ENCODE assay signal across 10 mouse cellular contexts in the genomic region with DNA sequence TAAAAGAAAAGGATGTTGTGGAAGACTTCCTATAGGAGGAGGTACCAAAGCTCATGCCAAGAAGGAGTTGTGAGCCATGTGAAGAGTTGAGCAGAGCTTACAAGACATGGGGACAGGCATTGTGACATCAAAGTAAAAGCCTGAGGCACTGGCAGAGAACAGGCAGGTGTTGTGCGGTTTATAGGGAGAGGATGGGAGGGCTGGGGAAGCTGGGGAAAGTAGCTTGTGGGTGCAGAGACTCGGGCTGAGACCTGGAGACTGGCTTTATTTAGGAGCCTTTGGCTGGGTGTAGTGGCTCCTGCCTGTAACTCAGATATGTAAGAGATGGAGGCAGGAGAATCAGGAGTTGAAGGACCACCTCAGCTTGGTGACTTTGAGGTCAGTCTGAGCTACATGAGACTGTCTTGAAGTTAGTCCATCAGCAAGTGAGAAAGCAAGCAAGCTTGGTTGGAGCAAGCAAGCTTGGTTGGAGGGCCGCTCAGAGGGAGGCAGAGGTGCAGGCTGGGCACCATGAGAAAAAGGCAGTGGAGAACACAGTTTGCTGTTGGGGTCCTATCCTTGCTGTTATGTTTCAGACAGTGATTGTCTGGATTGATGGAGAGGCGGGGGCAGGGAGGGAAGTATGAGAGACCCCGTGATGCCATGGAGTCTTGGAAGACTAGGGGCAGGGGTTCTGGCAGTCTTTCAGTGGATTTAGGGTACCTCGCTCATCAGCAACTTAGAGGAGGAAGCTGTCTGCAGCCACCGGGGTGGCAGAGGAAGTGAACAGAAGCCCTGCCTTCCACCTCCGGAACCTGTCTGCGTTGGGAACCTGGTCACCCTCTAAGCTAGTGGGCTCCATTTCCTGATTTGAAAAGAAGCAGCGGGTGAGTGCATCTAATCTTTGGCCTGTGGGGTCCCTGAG. TPM values are rescaled to one million over a fixed set of nuclear protein-coding genes. Genes with fewer than 3 reads are reported as not detected.
DNase-seq lines count a peak whose midpoint lies in the region; ATAC-seq and TF ChIP-seq lines count a peak whose summit lies in the region.
"Had no signal": no experiment of that assay in that cellular context is flagged by ENCODE, and none has a peak within 500 bp of the region (broad histone marks: within the 10 kb centered on the region; RNA-seq: fewer than 3 reads in every experiment).

A gene (plus strand): TSS at position 61 of the 904 bp plus-strand sequence.

- no peak for TF ChIP-seq CTCF in MEL (IDR thresholded peaks at IDR 0.05 in 2 of 3, conservative IDR thresholded peaks at IDR 0.05 in 1 of 3; ENCODE audit: control insufficient read depth in 1 of 3, insufficient read depth in 1 of 3, low read depth in 2 of 3, low read length in 3 of 3, poor library complexity in 1 of 3, severe bottlenecking in 1 of 3)
- no peak for TF ChIP-seq CTCF in liver, embryonic 14.5 days (IDR thresholded peaks at IDR 0.05; ENCODE audit: low read depth)
- no peak for TF ChIP-seq CTCF in spleen, adult 2 months (IDR thresholded peaks at IDR 0.05; ENCODE audit: extremely low read depth, insufficient read depth, insufficient read length, insufficient replicate concordance)

- no peaks in the 10 kb centered on the region for H3K36me3 ChIP-seq in heart, embryonic 16.5 days (ENCODE audit: control insufficient read depth, insufficient read depth)
- peaks cover 4 to 5% of the 10 kb centered on the region in 2 experiments; a peak in 3 of 4 replicates for H3K36me3 ChIP-seq in MEL (ENCODE audit: control insufficient read depth in 1 of 2, insufficient read depth in 2 of 2, low read length in 2 of 2)
- H3K36me3 ChIP-seq in liver, embryonic 14.5 days (replicated peaks; ENCODE audit: control insufficient read depth, insufficient read depth, low read depth): no peaks in the 10 kb centered on the region
- peaks cover 14% of the 10 kb centered on the region for H3K36me3 ChIP-seq in spleen, adult 2 months (ENCODE audit: control insufficient read depth, insufficient read depth, low read length)

- H3K79me2 ChIP-seq in MEL (ENCODE audit: control insufficient read depth, insufficient read depth, low read length, poor library complexity): peaks cover 20% of the 10 kb centered on the region

- DNase-seq in heart, postnatal 25 days (ENCODE audit: low spot score): no peak
- peak; percentile 82 for DNase-seq in MEL (ENCODE audit: low read depth, low spot score)
- no peak for DNase-seq in liver, embryonic 14.5 days (ENCODE audit: low read depth in 3 of 3, low spot score in 3 of 3)
- peak in 1 of 2 experiments; percentile 69 for DNase-seq in spleen, adult 2 months (ENCODE audit: low read depth in 1 of 2, low spot score in 2 of 2)
- no peak for DNase-seq in right cerebral cortex, adult 18-20 months
- DNase-seq in ovary, postnatal 10 days (ENCODE audit: low spot score): no peak
- DNase-seq in embryo, embryonic 10.5 days (ENCODE audit: low spot score): no peak
- DNase-seq: kidney, adult 9 months; lung, embryonic 14.5 days had no signal

- 69% methylated on average over 10 of the region's 10 CpGs for WGBS in heart, embryonic 16.5 days
- 31% methylated on average over 10 of the region's 10 CpGs for WGBS in liver, embryonic 14.5 days (ENCODE audit: insufficient replicate concordance)
- WGBS in spleen, adult 2 months: 15% methylated on average over 10 of the region's 10 CpGs

- H3K9me3 ChIP-seq in heart, embryonic 16.5 days (replicated peaks; ENCODE audit: control insufficient read depth, low read length): no peaks in the 10 kb centered on the region
- no peaks in the 10 kb centered on the region for H3K9me3 ChIP-seq in MEL (replicated peaks; ENCODE audit: insufficient read depth, low read length)
- no peaks in the 10 kb centered on the region for H3K9me3 ChIP-seq in liver, embryonic 14.5 days (ENCODE audit: control insufficient read depth, low read length)

- no peaks in the 10 kb centered on the region for H3K4me1 ChIP-seq in heart, embryonic 16.5 days (ENCODE audit: control insufficient read depth, insufficient read depth, low read length)
- H3K4me1 ChIP-seq in MEL (ENCODE audit: control insufficient read depth in 1 of 2, insufficient read depth in 2 of 2, low read length in 2 of 2): peaks cover 2 to 14% of the 10 kb centered on the region in 2 experiments; a peak in 3 of 4 replicates
- H3K4me1 ChIP-seq in liver, embryonic 14.5 days (replicated peaks; ENCODE audit: control insufficient read depth in 2 of 2, insufficient read depth in 2 of 2, low read length in 1 of 2): 0 out of 4 replicates have a peak, but pooled peaks cover 0 to 2% of the 10 kb centered on the region in 2 experiments
- H3K4me1 ChIP-seq in spleen, adult 2 months (ENCODE audit: control insufficient read depth, insufficient read depth, insufficient read length): peaks cover 10% of the 10 kb centered on the region; the same call in 1 of the 2 replicates

- ATAC-seq in heart, embryonic 16.5 days (replicated peaks; ENCODE audit: extremely low read depth, insufficient read depth, low FRiP score): no peak
- no peak for ATAC-seq in liver, embryonic 14.5 days (ENCODE audit: insufficient read depth)

- peak; percentile 8 to 71; a peak in 3 of 4 replicates for TF ChIP-seq POLR2A in MEL (IDR thresholded peaks at IDR 0.05; ENCODE audit: control insufficient read depth in 1 of 2, insufficient read depth in 1 of 2, low read depth in 1 of 2, low read length in 2 of 2, poor library complexity in 1 of 2)
- peak; percentile 47; the same call in 1 of the 2 replicates for TF ChIP-seq POLR2A in spleen, adult 2 months (IDR thresholded peaks at IDR 0.05; ENCODE audit: low read depth, low read length)

- H3K27me3 ChIP-seq in heart, embryonic 16.5 days (ENCODE audit: control insufficient read depth, insufficient read depth, low read length): peaks cover 3% of the 10 kb centered on the region; the same call in 1 of the 2 replicates
- no peaks in the 10 kb centered on the region for H3K27me3 ChIP-seq in MEL (ENCODE audit: control insufficient read depth in 1 of 2, insufficient read depth in 2 of 2, low read length in 2 of 2)
- H3K27me3 ChIP-seq in liver, embryonic 14.5 days (ENCODE audit: control insufficient read depth, insufficient read depth, low read length): no peaks in the 10 kb centered on the region
- H3K27me3 ChIP-seq in spleen, adult 2 months (ENCODE audit: control insufficient read depth, insufficient read depth, low read length): no peaks in the 10 kb centered on the region

- TF ChIP-seq RAD21 in MEL (IDR thresholded peaks at IDR 0.05; ENCODE audit: low read depth, low read length): no peak

- intact Hi-C loops in heart, postnatal 25 days (cut with DNase I): no loop called here

- H3K27ac ChIP-seq in heart, embryonic 16.5 days (ENCODE audit: low read length): peak within 1 kb of the TSS; percentile 57; the same call in 1 of the 2 replicates
- H3K27ac ChIP-seq in MEL (ENCODE audit: control insufficient read depth, low read depth, low read length): peak within 1 kb of the TSS; percentile 70
- no peak within 1 kb of the TSS; the same call in 1 of the 2 replicates for H3K27ac ChIP-seq in liver, embryonic 14.5 days
- peak within 1 kb of the TSS; percentile 90 for H3K27ac ChIP-seq in spleen, adult 2 months (ENCODE audit: insufficient read depth, low read length)

- peak within 1 kb of the TSS; percentile 46 for H3K4me3 ChIP-seq in heart, embryonic 16.5 days (ENCODE audit: low read length)
- peak within 1 kb of the TSS; percentile 76 to 97 for H3K4me3 ChIP-seq in MEL (ENCODE audit: control insufficient read depth in 1 of 2, insufficient read depth in 1 of 2, low read depth in 2 of 2, low read length in 2 of 2)
- H3K4me3 ChIP-seq in liver, embryonic 14.5 days (ENCODE audit: insufficient read depth in 1 of 2, low read depth in 2 of 2, low read length in 2 of 2): peak within 1 kb of the TSS; percentile 41 to 46
- peak within 1 kb of the TSS; percentile 72 for H3K4me3 ChIP-seq in spleen, adult 2 months (ENCODE audit: extremely low read depth, insufficient read depth, insufficient read length)

- peak within 1 kb of the TSS; percentile 31 for H3K4me2 ChIP-seq in heart, embryonic 16.5 days (ENCODE audit: low read depth, low read length)
- H3K4me2 ChIP-seq in liver, embryonic 14.5 days (ENCODE audit: low read depth): peak within 1 kb of the TSS; percentile 50
- H3K4me2 ChIP-seq: lung, embryonic 14.5 days had no signal

- peak within 1 kb of the TSS; percentile 60 for H3K9ac ChIP-seq in heart, embryonic 16.5 days (ENCODE audit: low read length)
- H3K9ac ChIP-seq in MEL (ENCODE audit: control insufficient read depth, low read depth, low read length, poor library complexity, severe bottlenecking): peak within 1 kb of the TSS; percentile 87
- H3K9ac ChIP-seq in liver, embryonic 14.5 days (replicated peaks): no peak within 1 kb of the TSS; the same call in 1 of the 2 replicates
- H3K9ac ChIP-seq: lung, embryonic 14.5 days had no signal

- TF ChIP-seq EP300 in MEL (IDR thresholded peaks at IDR 0.05; ENCODE audit: low read depth in 1 of 2, low read length in 2 of 2): no peak
- TF ChIP-seq EP300 in liver, embryonic 14.5 days (IDR thresholded peaks at IDR 0.05; ENCODE audit: low read depth): no peak

TF ChIP-seq in MEL, 35 proteins besides CTCF, POLR2A, EP300 and RAD21:
- 0 out of 2 replicates have a peak, but pooled peaks have one; percentile 31 for TF ChIP-seq POLR2AphosphoS2 (IDR thresholded peaks at IDR 0.05; ENCODE audit: low read length)
- TF ChIP-seq TBP (IDR thresholded peaks at IDR 0.05; ENCODE audit: low read depth, low read length): 0 out of 2 replicates have a peak, but pooled peaks have one; percentile 48
- peak; percentile 63; the same call in 1 of the 2 replicates for TF ChIP-seq HCFC1 (IDR thresholded peaks at IDR 0.05; ENCODE audit: low read depth, low read length)
- peak; percentile 70 for TF ChIP-seq ELF1 (IDR thresholded peaks at IDR 0.05; ENCODE audit: low read depth, low read length)
- TF ChIP-seq MAZ (IDR thresholded peaks at IDR 0.05; ENCODE audit: low read depth, low read length): no peak
- TF ChIP-seq NELFE (IDR thresholded peaks at IDR 0.05; ENCODE audit: low read depth, low read length): peak; percentile 39; the same call in 1 of the 2 replicates
- TF ChIP-seq CHD1 (IDR thresholded peaks at IDR 0.05; ENCODE audit: low read depth, low read length): no peak
- peak; percentile 70; the same call in 1 of the 2 replicates for TF ChIP-seq SIN3A (IDR thresholded peaks at IDR 0.05; ENCODE audit: low read length)

RNA-seq across cellular contexts. Expression of the gene that starts here (rescaled TPM):
- 8.3 and 21.6 TPM in 2 replicates for polyA plus RNA-seq in heart, embryonic 16.5 days (2015; fragmentation: Nextera tagmentation; extraction: Ambion mirVana)
- 1 to 10 TPM; 1.3 to 1.4 TPM for total RNA-seq in heart, postnatal 25 days (2021)
- 58.8 and 67.5 TPM in 2 replicates for total RNA-seq in MEL (2012; rRNA removed)
- polyA plus RNA-seq in MEL (2012; ENCODE audit: insufficient read depth in 1 of 2, insufficient read length in 2 of 2, low read depth in 1 of 2, low replicate concordance in 2 of 2, missing spikeins in 1 of 2): 100 to 1,000 TPM in 1 of 2 experiments, not detected in 1; 142 TPM
- 7.6 and 8.3 TPM in 2 replicates for polyA plus RNA-seq in liver, embryonic 14.5 days (2012; rRNA removed)
- 6.6 and 7.6 TPM in 2 replicates for polyA plus RNA-seq in liver, embryonic 14.5 days (2014; fragmentation: Nextera tagmentation; extraction: Ambion mirVana)
- 75.0 and 77.1 TPM in 2 replicates for polyA plus RNA-seq in spleen, adult 2 months (2012; rRNA removed)

Comparison
In these comparisons a context has a peak if more than half of its experiments do, and no peak if none do; other contexts are left out.
1. RNA of the gene that starts here (total RNA-seq): 58.8 to 67.5 TPM in MEL; 1.3 to 1.4 TPM in heart, postnatal 25 days; every median in the first group is over 10 times any median in the second.
2. Peak in every context shown above with its lines, with median percentiles within 50 percentile points of each other: H3K4me3 ChIP-seq.